Mouse (Mus musculus) left cerebral cortex, postnatal 10 days (tissue): ENCODE data around the gene D17H6S53E. TPM values are rescaled to one million over a fixed set of nuclear protein-coding genes. Genes with fewer than 3 reads are reported as not detected.

Experiments used
- DNase-seq, 2 experiments: peaks; one replicate each; pipeline ENCODE4 v3.0.0; 2021 to 2022; ENCODE audit warnings: low spot score in 2 of 2, mixed read lengths in 1 of 2; ENCODE audit errors: extremely low spot score in 1 of 2
- intact Hi-C: fragments of 180-260 bp; cut with DNase I; formaldehyde crosslinking; loops from one replicate; pipeline ENCODE4 v1.15.1; 2025
- total RNA-seq, 2 experiments: library from RNA; stranded (reverse); gene quantifications; 2 replicates each; pipeline ENCODE4 v1.2.3; 2021

The D17H6S53E gene
- total RNA-seq, 2 experiments from 2014 or later, result 23.8 to 24.6 TPM

DNA sequence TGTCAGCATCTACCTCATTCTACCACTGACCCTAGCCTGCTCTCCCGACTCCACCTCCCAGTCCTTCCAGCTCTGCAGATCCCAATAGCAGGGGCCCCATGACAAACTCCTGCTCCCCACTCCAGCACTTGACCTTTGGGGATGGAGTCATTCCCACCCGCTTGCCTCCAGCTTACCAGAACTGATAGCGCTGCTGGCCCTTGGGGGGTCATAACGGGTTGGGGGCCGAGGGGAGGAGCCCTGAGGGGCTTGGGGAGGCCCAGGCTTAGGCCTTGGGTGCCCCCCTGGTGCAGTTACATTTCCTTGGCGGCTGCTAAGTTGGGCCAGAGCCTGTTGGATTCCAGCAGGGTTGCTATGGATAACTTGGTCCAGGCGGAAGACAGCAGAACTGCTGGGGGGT lies 28.4 kb downstream of the D17H6S53E start:
- intact Hi-C loops, result no loop called here
- DNase-seq, result no peak

DNA sequence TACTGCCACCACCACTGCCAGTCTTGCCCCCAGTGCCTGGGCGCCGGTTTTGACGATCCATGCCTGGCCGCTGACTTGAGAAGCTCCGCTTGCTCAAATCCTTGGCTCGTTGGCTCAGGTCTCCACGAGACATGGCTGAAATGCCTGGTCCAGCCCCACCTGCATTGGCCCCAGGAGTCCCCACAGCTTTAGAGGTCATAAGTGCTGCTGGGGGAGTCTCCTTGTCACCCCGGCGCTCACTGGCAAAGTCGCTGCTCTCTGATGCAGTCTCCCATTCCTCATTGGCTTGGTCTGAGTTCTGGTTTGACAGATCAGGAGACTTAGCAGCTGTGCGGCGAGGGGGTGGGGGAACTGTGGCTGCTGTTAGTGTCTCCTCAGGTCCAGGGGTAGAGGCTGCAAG lies 29.3 kb downstream of the D17H6S53E start:
- no peak for DNase-seq
- intact Hi-C loops, result no loop called here

DNA sequence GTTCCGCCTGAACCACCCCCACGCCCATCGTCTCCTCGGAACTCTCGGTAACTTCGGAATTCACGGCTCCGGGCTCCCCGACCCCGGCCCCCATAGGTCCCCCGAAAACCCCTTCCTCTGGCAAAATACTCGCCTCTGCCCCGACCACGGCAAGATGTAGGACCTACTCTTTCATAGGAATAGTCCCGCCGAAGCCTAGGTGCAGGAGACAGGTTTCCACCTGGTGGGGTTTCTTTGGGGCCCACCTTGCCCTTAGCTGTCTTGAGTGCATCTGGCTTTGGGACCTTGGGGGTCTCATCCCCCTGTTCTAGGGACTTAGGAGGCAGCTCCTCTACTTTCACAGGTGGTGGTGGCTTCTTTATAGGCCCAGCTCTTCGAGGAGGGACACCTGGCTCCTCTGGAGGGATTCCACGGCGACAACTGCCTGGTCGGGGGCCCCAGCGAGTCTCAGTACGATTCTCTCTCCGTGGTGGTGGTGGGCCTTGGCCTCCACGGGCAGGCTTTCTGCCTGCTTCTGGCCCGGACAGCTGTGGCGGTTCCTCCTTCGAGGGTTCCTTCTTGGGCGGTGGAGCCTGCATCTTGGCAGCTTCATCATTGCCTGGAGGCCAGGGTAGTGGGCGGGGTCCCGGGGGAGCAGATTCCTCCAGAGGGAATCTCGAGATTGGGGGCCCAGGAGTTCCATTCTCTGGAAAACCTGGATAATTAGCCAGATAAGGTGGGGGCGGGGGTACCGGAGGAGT lies 30.5 kb downstream of the D17H6S53E start:
- intact Hi-C loops, result no loop called here
- DNase-seq, result no peak

DNA sequence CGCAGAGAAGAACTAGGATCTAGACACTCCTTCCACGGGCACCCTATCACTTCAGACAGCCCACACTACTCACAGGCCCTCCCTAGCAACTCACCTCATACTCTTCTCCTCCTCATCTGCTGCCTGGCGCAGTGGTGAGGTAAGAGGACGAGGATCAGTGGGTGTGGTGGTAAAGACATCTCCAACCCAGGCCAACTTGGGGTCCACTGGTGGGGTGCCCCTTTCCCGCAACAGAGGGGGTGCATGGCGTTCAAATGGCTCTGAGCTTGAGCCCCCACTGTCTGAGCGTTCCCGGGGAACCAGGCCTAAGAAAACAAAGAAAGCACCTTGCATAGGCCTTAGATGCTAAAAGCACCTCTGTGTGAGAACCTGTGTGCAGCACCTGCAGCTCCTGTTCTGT lies 31.1 kb downstream of the D17H6S53E start:
- no peak for DNase-seq
- intact Hi-C loops, result no loop called here

DNA sequence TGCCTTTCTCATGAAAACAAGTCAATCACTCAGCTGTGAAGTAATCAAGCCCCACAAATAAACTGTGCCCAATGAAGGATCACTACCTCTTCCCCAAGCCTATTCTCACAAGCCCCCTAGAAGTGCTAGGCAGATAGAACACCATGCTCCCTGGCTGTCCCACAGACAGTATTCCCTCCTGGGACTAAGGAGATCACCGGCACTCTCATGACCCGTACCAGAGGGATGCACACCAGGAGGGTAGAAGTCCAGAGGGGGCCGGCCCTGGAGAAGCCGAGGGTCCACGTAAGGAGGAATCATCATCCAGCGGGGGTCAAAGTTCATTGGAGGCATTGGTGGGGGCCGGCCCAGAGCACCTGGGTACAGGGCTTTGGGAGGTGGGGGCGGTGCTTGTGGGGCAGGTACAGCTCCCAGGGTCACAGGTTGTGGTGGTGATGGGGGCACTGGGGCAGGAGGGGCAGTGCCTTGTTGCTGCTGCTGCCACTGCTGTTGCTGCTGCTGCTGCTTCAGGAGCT lies 31.5 kb downstream of the D17H6S53E start:
- no peak for DNase-seq
- intact Hi-C loops, result loop anchor here (2.0 kb wide), 1 partner anchor 15 kb away; no protein-coding TSS in a partner anchor

DNA sequence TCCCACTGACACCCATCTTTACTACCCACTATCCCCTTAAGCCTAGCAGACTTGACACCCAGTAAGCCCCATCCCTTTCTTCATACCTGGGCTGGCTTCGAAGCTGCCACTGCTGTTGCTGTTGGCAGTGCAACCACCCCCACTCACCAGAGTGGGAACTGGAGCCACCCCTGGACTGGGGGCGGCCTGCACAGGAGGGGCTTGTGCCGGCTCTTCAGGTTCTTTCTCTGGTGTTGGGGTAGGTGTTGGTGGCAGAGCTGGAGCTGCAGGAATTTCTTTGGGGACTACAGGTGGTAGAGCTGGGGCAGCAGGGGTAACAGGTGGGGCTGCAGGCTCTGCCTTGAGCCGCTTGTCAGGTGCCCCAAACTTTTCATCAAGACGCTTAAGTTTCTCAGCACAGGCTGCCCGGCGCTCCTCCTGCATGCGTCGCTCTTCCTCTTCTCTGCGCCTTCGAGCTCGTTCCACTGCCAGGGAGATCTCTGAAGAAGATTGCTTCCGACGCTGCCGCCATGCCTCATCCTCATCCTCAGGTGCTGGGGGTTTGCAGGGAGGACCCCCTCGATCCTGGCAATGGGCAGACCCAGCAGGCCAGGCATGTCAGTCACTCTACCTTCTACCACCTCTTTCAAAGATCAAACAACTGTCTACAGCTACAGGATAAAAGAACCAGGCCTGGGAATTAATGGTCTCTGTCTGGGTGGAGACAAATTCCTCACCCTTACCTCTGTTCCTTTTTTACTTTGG lies 32.8 kb downstream of the D17H6S53E start:
- no peak for DNase-seq
- intact Hi-C loops, result loop anchor here (2.0 kb wide), 1 partner anchor 16 kb away; no protein-coding TSS in a partner anchor

DNA sequence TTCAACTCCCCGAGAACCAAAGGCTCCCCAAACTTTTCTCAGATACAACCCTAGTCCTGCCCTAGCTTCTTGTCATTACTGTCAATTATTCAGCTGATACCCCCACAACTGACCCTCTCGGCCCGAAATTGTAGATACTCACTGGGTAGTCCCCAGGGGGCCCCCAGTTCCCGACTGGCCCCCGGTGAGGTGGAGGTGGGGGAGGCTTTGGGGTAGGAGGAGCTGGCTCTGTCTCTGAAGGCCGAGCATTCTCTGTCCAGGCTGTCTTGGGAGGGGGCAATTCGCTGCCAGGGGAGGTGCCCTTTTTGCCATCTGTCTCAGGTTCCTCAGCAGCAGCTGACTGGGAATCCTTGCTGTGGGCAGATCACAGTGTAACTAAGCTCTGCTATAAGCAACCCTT lies 33.5 kb downstream of the D17H6S53E start:
- DNase-seq, result no peak
- intact Hi-C loops, result loop anchor here (2.0 kb wide), 1 partner anchor 17 kb away; no protein-coding TSS in a partner anchor

DNA sequence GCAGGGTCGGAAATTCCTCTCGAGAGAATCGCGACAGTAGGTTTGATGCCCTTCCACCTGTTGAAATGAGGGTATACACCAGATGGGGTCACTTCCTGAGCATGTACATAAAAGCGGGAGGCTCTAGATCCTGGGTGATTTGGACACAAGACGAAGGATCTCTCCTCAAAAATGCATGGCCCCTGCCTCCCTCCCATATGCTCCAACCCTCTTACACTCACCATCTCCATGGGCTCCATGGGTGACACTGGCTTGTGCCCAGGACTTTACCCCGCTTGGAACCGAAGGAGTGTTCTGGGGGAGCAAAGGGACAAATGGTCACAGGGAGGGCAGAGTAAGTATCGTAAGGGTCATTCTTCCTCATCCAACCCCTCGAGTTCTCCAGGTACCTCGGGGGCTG lies 35.2 kb downstream of the D17H6S53E start:
- DNase-seq, result peak in 1 of 2 experiments; percentile 22
- intact Hi-C loops, result no loop called here

DNA sequence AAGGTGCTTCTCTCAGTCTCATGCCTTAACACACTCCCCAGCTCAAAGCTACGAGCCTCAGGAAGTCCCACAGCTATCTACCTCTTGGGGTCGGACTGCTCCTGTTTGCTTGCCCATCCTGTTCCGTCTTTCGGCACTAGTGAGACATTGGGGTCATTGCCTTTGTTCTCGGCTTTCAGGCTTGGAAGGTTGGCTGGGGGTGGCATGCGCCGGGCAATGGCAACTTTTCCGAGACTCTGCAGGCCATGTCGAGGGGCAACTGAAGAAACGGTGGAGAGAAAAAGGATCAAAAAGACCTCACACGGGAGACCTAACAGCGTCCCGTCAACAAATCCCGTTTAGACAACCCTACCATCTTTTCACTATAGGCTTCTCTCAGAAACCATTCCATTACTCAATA lies 35.9 kb downstream of the D17H6S53E start:
- no peak for DNase-seq
- intact Hi-C loops, result no loop called here

DNA sequence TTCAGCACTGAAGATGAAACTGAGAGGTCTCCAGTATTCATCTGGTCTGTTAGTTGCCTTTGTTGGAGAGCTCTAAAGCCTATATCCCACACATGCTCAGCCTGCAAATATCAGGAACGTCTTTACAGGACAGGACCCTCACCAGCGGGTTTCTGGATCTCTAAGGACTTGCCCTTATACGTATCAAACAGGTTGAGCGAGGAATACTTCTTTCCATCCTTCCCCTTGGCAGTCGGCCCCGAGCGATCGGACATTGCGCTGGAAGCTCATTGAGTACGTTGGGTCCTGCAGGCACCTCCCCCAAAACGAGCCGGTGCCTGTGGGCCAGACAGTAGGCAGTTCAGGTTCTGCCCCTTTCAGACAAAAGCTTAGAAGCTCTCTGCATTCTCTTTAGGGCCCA lies 36.6 kb downstream of the D17H6S53E start:
- intact Hi-C loops, result no loop called here

DNA sequence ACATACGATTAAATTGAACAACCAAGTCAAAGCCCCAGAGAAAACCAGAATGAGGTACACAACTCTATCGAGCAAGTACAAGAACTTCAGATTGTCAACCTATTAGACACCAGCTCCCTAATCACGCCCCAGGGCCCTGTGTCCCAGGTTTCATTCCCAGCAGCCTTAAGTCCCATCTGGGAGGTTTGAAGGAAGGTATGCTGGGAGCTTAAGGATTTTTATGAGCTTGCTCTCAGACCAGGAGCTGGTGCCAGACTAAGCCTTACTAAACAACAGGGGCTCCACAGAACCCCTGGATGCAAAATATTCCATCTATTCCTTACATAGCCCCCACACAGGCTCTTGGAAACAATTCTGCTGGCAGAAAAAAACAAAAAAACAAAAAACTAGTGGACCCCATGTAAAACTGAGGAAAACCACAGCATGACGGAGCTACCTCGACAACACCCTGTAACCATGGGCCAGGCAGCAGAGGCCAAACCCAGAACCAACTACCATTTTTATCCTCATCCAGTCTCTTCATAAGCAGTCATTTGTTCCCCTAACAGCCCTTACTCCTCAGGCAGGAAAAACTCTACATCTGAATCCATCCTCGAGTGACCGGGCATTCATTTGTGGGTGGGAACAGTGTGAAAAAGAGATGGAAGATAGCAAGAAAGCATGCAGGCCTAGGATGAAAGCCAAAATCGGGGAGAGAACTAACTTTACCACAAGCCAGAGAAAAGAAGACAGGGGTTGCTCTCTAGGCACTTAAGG lies 37.3 kb downstream of the D17H6S53E start:
- intact Hi-C loops, result no loop called here
- no peak for DNase-seq

More for the DNA sequence above, 36.6 kb downstream of the D17H6S53E start:
- no peak for DNase-seq

DNA sequence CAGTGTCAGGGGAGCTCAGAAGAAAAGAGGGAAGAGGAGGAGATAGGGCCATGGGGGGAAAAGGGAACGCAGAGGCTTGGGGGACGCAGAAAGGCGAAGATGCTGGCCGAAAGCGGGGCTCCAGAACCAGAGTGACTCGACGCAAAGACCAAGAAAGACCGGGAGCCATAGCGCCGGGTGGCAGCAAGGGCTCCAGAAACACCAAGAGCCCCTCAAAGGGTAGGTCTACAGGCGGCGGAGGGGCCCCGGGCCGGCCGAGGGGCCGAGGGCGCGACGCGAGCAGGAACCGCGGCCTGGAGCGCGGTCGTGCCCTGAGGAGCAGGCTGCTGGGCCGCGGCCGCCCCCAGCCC lies 38.0 kb downstream of the D17H6S53E start:
- no peak for DNase-seq
- intact Hi-C loops, result no loop called here

DNA sequence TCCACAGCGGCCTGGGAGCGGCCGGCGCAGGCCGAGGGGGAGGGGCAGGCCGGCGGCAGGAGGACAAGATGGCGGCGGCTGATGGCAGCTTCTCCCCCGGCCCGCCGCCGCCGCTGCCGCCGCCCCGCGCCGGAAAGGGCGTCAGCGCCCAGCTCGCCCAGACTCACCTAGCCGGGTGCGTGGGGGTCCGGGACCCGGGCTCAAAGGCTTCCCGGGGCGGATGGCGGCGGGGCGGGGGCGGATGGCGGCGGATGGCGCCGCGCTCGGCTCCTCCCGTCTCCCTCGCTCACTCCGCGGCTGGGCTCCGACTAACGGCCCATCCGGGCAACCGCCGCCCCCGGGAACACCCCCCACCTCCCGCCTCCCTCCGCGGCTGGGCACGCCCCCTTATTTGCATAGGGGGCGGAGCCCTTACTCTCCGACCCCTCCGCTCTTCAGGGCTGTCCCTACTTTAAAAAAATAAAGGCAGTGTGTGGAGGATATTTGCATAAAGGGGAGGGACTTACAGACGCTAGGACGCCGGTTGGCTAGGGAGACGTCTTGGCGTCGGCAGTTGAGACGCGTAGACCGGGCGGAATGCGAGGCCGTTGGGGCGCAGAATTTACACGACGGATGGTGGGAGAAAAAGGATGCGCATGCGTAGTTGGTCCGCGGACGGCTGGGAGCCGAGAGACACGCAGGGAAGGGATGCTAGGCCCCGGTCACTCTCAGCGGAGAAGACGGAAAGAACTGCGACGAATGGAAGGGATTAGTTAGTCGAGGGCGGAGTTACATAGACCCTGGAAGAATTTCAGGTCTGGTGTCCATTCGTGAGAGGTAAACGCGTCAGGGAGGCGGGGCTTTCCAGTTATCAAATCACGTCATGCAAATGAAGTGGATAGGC lies 38.6 kb downstream of the D17H6S53E start, which contains the start of gene Prrc2a:
TSS of gene Prrc2a (minus strand) at position 330 of the 883 bp plus-strand sequence.
- intact Hi-C loops, result no loop called here

DNA sequence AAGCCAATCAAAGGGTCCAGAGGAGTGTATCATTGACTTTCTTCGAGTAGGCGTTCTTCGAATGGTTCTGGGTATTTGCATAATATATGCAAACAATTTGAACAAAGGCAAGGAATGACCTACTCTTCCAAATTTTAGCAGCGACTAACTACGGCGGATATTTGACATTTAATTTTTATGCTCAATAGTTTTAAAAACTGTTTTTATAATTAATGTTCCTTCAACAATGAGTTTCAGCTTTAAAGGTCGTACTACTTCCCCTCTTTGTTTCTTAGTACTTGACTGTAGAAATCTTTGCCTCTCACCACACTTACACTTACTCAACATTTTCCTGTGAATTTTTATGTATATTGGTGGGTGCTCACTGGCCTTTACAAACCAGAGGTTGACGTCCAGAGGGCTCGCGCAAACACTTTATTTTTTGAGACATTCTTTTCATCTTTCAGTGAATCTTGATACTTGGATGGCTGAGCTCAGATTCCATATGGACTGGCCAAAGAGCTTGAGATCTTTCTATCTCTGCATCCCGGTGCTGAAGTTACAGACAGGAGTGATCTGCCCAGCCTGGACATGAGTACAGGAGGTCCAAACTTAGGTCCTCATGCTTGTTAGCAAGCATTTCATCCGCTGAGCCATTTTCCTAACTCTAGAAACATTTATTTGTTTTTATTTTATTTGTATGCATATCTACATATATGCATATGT lies 39.4 kb downstream of the D17H6S53E start:
- intact Hi-C loops, result no loop called here
- DNase-seq, result no peak

More for the DNA sequence above, 38.6 kb downstream of the D17H6S53E start, which contains the start of gene Prrc2a:
- DNase-seq, result peak; percentile 99

DNA sequence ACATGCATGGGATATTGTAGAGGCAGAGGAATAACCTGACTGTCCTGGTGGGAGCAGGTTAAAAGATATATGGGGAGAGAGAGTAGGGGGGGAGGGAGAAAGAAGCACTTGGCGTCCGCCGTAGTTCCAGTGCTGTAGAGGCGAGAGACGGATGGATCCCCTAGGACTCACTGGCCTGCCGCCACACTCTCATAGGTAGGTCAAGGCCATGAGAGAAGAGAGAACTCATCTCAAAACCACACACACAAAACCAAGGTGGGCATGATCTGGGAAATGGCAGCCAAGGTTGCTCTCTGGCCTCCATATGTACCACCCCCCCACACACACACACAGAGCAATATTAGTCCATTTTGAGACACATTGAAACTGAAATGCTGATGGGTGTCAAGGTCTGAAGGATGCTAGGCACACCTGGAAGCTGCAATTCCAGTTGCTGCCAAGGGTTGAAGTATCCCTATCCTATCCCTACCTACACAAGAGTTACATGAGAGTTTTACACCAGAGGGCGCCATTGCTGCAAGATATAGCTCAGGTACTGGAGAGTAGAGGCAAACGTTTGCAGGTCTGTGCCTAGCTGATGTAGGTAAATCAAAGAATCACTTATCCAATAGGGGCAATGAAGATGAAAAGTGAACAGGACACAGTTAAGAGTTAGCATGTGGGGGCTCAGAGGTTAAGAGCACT lies 40.3 kb downstream of the D17H6S53E start:
- DNase-seq, result peak; percentile 69
- intact Hi-C loops, result no loop called here

DNA sequence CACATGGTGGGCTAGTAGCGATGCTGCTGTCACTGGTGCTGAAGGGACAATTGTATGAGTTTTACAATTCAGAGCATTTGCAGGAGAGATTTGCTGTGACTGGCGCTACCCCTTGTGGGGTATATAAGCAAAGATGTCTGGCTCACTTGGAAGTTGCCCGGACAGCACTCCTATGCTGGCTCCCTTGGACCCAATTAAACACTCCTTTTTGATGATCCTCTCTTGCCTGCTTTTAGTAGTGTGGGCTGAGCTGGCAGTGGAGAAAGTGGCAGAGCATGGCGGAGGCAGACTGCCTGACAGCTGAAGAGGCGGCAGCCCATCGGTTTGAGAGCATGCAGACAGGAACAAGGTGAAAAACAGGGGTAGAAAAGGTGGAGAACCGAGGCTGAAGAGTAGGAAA lies 41.6 kb downstream of the D17H6S53E start:
- no peak for DNase-seq
- intact Hi-C loops, result no loop called here

DNA sequence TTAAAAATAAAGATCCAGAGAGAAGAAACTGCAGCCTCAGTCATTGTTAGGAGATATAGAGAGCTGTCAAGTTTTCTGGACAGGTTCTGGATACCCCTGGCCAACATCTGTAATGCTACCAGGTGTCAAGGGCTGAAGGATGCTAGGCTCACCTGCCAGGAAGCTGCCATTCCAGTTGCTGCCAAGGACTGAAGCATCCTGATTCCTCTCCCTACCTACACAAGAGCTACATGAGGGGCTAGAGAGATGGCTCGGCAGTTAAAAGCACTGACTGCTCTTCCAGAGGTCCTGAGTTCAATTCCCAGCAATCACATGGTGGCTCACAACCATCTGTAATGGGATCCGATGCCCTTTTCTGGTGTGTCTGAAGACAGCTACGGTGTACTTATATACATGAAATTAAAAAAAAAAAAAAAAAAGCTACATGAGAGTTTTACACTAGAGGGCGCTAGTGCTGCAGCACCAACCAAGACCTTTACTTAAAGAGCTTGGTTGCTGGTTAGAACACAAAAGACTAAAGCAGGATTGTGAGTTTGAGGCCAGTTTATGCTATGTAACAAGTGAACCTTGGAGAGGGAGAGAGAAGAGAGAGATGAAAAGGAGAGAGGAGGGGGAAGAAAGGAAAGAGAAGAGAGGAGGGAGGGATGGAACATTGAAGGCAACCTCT lies 42.5 kb downstream of the D17H6S53E start:
- intact Hi-C loops, result loop anchor here (1.0 kb wide), 1 partner anchor 64 kb away; no protein-coding TSS in a partner anchor
- no peak for DNase-seq
